Mouse (Mus musculus): ENCODE data around the gene Armc2.

Armc2 gene

DNA sequence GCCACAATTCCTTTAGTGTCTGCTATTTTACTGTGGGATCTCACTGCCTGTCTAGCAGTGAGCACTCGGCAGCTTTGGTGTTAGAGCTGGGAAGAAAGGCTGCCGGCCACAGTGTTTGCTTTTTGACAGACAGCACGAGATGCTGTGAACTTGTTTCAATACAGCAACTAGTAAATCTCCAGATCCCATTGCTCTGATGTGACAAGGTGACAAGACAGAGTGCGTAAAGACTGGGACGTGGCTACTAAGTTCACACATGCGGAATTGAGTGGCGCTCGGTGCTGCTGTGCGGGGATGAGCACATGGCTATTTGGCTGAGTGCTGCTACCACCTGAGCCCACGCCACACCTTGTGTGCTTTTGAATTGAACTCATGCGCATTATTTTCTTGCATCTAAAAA is 110.8 kb downstream of the Armc2 start:
- no peak for DNase-seq (ENCODE audit: low spot score in 2 of 2)

DNA sequence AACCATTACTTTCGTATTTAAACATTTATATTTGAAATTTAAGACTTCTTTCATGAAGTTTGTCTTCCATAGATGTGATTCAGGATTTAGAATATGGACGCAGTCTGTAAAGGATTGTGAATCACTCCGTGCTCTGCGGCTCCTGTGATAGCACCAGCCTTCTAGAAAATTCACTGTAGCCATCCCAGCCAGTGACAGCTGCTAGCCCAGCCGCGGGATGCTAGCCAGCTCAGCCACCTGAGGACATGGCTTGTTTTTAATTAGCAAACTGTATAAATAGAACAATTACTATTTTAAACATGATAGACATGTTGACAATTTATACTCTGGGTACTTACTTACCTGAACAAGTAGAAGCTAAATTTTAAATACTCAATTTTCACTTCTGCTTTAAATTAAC is 116.4 kb downstream of the Armc2 start:
- no peak for DNase-seq (ENCODE audit: low spot score in 2 of 2)

DNA sequence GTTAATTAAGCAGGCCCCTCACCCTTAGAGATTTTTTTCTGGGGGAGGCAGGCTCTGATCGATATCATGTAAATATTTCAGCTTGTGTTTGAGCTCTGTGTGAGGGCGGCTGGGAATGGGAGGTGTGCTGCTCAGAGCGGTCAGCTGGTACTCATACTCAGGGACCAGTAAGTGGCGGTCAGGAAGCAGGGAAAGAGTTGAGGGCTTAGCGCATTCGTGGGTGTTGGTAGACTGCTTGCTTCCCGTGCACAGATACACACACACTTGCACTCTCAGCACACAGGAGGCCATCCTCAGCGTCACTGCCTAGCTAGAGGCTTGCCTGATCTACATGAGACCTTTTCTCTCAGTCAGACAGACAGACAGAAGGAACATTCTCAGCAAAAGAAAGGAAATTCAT is 116.8 kb downstream of the Armc2 start:
- no peak for DNase-seq (ENCODE audit: low spot score in 2 of 2)

DNA sequence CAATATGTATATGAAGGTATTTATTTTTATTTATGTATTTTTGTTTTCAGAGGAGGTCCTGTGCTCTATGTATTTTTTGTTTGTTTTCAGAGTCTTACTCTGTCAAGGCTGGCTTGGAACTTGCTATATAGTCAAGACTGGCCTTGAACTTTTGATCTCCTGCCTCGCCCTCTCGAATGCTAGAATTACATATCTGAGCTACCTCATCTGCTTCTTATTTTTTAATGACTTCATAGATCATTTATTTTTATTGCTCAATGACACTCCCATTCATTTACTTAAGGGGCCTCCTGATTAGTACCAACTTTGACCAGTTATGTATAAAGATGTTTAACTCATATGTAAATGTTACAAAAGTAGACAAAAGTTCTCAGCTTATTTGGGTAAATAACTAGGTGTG is 121.4 kb downstream of the Armc2 start:
- no peak for DNase-seq (ENCODE audit: low spot score in 2 of 2)

DNA sequence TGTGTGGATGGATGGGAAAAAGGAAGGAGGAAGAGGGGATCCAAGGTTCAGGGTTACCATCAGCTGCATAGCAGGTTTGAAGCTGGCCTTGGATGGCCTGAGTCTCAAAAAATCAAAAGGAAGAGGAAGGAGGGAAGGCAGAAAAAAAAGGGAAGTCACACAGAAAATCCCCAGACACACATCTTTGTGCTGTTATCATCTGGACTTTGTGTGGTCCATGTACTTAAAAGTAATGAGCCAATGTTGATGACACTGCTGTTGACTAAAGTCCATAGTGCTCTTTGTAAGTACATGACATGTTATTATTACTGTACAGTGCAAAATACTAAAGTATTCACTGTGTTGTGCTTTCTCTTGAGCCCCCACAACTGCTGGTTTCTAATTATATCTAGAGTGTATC is 121.8 kb downstream of the Armc2 start:
- DNase-seq (ENCODE audit: low spot score in 2 of 2): no peak

DNA sequence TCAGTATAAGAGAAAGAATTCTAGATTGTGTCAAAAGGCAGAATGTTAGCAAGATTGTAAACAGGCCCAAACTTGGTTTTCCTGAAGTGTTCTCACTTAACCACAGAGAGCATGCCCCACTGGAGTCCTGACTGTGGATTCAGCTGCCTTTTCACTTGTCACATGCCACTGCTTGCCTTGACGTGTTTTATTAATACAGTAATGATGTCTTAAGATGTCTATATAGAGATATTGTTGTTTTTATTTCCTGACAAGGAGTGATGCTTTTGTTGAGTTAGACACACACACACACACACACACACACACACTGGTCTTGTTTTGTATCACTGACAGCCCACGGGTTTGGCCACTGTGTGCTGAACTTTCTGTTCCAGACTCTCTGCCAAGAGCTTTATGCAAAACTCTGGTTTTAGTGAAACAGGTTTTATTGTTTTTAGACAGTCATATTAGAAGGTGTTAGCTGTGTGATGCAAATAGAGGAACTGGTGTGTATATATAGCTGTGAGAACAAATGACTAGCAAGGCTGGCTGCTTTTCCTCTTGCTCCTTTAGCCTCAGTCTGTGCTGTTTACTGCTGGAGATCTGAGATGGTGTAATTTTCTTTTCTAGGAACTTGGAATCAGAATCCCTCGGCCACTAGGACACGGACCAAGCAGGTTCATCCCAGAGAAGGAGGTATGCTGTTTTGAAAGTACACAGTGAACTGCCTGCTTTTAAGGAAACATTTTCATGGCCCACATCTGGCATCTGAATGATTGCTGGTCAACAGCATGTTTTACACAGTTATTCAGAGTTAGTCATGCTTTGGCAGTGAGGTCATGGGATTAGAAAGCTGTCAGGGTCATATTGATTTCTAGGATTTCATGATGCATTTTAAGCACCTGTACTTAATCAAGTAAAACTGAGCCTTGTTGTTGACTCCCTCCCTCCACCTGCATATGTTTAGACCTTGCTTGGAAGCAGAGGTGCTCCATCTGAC is 124.5 kb downstream of the Armc2 start:
- DNase-seq (ENCODE audit: low spot score in 2 of 2): peak; percentile 20 to 53

DNA sequence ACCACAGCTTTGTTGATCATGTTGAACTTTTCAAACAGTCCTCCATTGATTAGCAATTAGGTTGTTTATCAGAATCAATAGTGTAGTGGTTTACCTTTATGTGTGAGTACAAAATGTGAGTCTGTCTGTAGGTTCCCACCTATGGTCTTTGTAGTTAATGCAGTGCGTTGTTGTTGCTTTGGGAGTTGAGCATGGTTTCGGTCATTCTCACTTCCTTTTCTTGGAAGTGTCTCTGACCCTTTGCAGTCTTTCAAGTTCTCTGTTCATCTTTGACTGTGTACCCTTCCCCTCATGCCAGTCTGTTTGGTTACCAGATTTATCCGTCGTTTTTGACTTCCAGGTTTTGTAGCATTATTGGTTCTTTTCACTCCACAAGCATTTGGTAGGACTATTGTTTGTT is 126.9 kb downstream of the Armc2 start:
- no peak for DNase-seq (ENCODE audit: low spot score in 2 of 2)

DNA sequence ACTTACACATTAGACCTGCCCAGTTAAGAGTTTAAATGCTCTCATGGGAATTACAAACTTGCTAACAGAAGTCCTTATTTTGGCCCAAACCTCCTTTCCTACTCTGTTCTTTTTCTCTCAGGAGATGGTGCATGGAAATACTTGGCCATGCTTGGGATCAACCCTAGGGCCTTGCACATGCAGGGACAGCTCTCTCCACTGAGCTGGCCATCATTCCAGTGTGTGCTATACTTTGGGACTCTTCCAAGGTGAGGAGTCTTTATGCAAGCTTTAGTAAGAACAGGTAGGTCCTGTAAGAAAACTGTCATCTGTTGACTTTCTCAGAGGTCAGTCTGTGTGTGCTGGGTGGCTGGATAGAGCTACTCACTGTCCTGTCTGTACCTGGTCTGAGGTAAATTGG is 127.7 kb downstream of the Armc2 start:
- no peak for DNase-seq (ENCODE audit: low spot score in 2 of 2)

DNA sequence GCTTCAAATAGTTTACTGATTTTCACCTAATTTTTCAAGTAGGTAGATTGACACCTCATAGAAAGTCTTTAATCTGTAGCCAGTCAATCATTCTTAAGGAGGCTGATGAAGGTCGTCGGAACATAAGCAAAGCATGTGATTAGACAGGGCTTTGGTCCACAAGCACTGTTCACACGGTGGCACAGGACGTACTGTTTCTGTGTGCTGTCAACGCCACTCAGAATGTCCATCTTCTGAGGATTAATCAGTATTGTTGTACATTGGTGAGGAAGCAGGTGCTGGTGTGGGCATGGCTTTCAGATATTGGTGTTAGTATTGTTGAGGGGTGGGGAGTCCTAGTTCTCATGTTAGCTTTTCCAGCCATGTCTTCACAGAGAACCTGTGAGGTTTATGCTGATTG is 128.7 kb downstream of the Armc2 start:
- DNase-seq (ENCODE audit: low spot score in 2 of 2): no peak

DNA sequence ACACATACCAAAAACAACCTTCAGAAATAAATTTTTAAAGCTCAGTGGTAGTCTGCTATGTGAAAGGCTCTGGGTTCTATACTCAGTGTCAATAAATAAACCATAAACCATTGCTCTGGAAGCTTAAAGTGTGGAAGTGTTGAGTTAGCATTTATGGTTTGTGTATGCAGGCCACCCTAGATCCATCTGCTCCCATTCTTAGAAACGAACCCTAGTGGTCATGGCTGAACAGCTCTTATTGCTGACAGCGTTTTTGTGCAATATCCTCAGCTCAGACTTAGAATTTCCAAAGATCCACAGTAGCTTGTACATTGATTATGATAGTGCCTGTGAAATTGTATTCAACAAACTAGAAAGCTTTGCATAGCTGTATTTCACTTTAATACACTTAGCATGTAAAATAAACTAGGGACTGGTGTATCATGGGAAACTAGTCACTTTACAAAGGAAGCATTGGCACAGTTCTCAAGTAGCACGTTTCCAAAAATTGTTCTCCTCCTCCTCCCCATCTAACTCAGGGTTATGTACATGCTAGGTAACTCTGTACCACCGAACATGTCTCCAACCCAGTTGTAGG is 129.8 kb downstream of the Armc2 start:
- no peak for DNase-seq (ENCODE audit: low spot score in 2 of 2)

DNA sequence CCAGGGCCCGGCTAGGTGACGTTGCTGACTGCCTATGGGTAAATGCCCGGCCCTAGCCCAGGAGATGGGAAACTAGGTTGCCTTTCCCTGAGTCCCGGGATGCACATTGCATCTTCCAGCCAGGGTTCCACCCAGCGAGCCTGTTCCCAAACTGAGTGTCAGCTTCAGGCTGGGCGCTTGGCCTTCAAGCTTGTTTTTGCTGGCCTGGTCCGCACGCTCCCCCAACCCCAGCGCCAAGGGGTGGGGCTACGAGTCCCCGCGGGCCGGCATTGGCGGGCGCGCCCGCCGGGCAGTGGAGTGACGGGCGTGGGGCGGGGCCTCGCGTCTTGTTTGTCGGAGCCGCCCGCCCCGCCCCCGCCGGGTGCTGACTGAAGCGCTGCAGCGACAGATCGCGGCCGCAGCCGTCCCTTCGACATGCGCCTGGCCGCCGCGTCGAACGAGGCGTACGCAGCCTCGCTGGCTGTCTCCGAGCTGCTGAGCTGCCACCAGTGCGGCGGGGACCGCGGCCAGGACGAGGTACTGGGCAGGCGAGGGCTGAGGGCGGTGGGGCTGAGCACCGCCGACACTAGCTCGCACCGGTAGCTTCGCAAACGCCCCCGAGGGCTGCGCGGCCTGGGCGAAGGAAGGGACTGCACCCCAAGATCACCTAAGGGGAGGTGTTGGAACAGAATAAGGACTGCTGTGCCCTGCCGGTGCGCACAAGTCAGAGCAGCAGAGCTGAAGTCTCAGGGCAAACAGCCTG is 131.0 kb downstream of the Armc2 start:
- DNase-seq (ENCODE audit: low spot score in 2 of 2): peak; percentile 86 to 92

DNA sequence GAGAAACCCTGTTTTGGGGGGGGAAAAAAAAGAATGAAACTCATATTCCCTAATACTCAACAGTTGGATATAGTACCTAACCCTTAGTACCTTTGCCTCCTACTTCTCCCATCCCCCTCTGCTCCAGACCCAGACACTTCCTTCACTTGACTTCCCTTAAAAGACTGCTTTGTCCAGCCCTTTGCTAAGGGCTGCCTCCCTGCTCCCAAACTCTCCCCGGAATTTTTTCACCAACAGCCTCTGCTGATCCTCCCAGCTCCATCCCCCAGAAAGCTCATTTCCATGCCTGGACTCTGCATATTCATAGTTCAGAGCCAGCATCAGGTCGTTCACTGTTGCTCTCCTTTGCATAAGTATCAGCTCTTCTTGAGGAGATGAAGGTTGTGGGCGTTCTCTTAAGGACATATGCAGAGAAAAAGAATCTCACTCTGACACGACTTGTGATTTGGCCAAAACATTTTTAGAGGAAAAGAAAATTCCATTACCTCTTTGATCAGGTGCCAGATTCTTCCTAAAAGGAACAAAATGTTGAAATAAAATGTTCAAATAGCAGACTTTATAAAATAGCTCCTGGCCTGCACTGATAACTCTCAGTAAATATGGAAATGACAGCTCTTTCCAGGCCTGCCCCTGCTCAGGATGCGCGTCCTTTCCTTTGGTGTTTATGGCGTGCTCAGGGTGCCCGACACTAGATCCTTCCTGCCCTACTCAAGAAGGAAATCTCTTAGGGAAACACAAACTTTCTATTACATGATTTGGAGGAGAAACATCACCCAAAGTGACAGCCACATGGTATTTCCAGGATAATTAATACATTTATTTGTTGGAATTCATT is 134.3 kb downstream of the Armc2 start:
- DNase-seq (ENCODE audit: low spot score in 2 of 2): no peak

DNA sequence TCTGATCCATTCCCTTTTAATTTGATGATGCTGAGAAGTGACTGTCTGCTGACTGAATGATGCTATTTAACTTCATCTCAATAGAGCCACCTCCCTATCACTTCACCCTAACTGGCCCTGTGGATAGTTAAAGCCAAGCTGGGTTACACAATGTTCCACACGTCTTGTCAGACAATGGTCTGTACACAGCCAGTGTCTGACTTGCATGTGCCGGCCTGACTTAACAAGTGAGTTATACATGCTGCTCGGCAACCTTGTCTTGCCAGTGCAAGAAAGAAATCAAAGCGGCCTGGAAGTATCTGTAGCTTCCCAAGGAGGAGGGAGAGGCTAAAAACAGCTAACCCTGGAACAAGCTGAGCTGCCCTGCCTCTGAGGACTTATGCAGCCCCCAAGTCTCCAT is 136.8 kb downstream of the Armc2 start:
- DNase-seq (ENCODE audit: low spot score in 2 of 2): peak in 1 of 2 experiments; percentile 48

DNA sequence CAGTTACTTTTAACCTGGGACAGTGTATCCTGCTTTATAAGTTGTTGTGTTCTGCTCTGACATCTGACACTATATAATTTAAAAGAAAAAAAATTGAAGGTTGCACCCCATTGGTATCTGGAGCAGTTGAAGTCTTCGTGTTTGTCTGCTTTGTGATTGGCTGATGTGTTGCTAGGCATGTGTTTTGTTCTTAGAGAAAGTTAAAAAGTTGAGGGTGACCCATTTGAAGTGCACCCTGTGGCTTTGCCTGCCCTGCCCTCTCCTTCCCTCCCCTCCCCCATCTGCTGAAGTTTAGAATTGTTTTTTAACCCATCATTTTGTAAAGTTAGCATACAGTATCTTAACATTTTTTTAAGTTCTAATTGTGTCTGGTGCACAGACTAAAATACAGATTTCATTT is 137.5 kb downstream of the Armc2 start:
- DNase-seq (ENCODE audit: low spot score in 2 of 2): no peak

DNA sequence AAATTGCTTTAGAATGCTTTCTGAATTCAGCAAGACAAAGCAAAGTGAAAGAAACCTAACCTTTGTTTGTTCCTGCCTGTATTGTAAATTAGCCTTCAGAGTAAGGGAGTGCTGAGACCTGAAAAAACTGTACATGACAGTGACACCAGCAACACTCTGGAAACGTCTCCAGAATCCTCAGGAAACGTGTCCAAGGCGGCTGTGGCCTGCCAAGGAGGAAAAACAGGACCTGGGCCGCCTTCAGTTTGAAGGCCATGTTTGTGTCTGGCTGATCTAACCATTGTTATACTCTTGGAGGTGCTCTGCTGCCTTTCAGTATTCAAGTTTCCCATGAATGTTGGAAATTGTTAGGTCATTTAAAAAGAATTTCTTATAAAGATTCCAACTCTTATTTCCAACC is 138.0 kb downstream of the Armc2 start:
- DNase-seq (ENCODE audit: low spot score in 2 of 2): no peak

DNA sequence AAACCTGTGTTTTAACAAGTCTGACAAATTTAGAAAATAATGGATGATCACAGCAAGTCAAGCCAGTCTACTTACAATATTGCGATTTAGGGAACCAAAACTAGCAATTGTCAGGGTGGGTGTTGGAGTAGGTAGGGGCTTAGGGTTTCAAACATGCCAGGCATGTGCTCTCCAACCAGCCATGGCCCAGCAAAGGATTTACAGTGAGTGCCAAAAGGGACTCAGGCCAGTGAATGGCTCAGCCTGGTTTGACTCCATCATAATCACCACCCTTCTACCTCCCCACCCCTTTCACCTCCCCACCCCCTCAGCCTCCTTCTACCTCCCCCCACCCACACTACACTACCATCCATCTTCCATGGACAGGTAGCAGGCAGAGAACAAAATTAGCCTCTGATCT is 138.6 kb downstream of the Armc2 start:
- DNase-seq (ENCODE audit: low spot score in 2 of 2): no peak

DNA sequence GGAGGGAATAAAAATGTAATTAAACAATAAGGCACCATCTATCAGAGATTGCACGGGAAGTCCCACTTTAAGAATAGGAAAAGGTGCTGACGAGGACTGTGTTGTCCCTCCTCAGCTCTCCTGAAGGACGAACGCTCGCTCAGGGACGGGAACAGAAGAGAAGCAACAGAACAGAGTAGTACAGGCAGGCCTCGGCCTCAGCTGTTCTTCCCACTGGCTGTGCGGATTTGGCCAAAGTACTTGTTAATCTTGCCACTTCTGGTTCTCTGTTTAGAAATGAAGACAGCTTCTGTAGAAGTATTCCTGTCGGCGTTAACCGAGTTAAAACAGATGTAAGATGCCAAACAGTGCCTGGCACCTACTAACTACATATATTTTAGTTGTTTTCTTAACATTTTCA is 139.9 kb downstream of the Armc2 start:
- DNase-seq (ENCODE audit: low spot score in 2 of 2): no peak

DNA sequence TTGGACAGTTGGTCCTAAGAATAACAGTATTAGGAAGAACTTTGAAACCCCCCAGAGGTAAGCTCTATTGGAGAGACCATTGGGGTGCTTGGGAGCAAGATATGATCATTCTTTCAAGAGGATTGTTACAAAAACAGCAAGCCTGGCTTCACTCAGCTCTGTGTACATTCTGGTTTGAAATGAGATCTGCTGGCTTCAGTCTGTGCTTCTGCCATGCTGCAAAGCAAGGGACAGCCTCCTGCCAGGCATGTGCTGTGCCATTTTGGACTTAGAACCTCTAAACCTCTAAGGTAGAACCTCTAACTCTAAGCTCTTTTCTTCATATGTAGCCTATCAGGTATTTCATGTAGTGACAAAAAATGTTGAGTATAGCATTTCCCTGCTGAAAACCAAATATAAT is 142.6 kb downstream of the Armc2 start:
- DNase-seq (ENCODE audit: low spot score in 2 of 2): no peak

DNA sequence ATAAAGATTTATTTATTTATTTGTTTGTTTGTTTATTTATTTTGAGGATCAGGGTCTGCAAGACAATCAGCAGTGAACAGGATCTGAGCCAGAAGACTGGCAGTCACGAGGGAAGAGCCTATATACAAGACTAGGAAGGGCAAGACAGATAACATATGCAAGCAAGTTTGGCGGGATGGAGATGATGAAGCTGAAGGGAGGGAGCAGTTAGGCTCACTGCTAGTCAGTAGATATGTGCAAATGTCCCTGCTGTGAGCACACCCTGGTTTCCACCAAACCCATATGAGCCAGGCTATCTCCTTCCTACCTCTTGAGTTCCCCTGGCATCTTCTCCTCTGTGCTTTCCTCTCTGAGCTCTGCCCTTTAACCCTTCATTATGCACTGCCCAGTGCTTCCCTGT is 146.7 kb downstream of the Armc2 start:
- DNase-seq (ENCODE audit: low spot score in 2 of 2): no peak

DNA sequence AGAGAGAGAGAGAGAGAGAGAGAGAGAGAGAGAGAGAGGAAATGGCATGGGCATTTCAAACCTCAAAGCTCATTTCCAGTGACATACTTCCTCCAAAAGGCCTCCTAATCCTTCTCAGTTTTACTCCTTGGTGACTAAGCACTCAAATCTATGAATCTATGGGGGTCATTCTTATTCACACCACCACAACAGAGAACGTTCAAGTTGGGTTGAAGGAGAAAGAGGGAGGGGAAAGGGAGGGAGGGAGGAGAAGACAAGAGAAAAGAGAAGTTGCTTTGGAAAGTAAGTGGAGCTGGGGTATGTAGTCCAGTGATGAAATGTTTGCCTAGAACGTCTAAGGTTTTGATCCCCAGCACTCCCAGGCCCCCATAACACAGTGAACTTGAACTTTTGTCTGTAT is 148.1 kb downstream of the Armc2 start:
- DNase-seq (ENCODE audit: low spot score in 2 of 2): no peak

DNA sequence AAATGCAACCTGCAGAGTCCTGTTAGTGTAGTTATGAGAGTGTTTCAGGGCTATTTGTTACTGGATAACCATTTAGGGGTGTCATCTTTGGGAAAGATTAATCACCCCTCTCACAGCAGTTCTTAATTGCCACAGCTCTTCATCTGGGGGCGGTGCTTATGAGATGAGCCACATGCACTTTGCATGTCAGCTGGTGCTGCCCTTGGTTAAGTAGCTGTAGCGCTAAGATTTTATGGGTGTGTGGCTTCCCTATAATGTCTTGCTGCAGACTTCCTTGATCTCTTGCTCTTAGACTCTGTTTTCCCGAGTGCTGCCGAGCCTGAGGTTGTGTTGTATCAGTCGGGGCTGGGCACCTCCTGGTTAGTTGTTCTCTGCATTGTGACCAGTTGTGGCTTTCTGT is 150.3 kb downstream of the Armc2 start:
- DNase-seq (ENCODE audit: low spot score in 2 of 2): no peak

DNA sequence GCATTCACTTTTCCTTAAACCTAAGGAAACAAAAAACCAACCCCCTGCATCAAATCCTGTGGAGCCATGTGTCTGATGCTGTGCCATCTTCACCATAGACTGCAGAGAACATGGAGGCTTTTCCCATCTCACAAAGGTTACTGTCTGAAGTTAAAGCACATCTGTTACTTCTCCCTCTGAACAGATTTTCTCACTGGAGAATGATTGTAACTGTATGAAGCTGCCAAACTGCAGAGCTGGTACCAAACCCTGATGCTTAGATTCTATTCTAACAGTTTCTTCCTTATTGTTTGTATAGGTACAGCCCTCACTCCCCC is 151.4 kb downstream of the Armc2 start:
- no peak for DNase-seq (ENCODE audit: low spot score in 2 of 2)
